Mouse (Mus musculus): ENCODE measurements around the gene Wdr70.

The Wdr70 gene

DNA sequence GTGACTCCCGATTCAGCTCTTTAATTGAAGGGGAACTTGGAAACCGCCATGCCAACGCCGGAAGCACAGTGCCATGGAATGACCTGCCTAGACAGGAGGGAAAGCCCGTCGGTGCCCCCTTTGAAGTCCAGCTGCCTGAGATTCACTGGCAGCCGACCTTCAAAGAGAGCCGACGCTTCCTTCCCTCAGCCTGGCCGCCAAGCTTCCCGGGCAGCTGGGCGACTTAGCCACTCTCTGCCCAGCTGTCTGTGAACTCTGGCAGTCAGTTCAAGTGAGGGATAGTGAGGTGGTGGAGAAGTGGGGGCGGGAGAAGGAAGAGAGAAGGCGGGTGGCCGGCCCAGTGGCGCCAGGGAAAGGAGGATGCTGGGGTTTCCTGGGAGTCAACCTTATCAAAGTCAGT is 164.9 kb downstream of the Wdr70 start:
- no peak for DNase-seq (ENCODE audit: low read depth, low spot score)

DNA sequence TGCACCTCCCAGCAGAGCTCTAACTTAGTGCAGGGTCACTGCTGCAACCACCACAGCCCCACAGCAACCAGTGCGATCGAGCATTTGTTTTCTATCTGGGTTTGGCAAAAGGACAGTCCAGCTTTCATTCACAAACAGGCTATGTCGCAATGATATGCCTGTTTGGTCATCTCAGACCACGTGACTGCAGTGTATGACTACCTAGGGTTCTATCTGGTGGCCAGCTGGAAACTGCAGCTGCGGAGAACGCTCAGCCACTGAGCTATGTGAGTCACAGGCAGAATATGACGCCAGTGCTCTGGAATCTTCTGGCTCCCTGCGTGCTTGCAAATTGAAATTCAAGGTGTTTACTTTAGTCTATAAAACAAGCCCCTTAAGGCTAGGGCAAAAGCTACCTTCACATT is 167.4 kb downstream of the Wdr70 start:
- DNase-seq (ENCODE audit: low read depth, low spot score) = no peak

DNA sequence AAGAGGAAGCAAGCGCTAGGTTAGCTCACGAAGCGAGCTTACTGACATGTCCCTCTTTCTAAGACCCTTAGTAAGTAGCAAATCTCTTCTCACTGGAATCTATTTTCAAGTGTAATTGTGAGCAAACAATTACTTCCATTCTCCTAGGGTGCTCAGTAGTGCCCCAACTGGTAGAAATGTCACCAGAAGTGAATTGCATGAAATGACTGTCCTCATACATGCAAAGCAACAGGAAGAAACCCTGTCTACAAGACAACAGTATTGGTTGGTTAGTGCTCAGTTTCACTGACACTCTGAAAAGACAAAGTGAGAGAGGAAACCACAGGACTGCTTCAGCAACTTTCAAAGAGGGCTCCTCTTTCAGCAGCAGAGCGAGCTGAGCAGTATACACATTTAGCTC is 173.6 kb downstream of the Wdr70 start:
- DNase-seq (ENCODE audit: low read depth, low spot score) = peak; percentile 34

DNA sequence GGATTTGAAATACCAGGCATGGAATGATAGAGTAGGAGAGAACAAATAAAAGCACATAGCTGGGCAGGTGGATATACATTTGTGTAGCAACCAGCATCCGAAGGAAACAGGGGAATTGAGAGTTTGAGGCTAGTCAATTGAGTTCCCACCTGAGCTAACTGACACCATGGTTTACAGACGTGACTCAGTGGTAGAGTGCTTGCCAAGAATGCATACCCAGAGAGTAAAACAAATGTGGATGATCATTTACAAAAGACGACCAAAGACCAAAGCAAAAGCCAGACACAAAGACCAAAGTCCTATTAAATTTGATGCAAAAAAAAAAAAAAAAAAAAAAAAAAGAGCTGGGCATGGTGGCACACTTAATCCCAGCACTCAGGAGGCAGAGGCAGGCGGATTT is 175.7 kb downstream of the Wdr70 start:
- no peak for DNase-seq (ENCODE audit: low read depth, low spot score)

DNA sequence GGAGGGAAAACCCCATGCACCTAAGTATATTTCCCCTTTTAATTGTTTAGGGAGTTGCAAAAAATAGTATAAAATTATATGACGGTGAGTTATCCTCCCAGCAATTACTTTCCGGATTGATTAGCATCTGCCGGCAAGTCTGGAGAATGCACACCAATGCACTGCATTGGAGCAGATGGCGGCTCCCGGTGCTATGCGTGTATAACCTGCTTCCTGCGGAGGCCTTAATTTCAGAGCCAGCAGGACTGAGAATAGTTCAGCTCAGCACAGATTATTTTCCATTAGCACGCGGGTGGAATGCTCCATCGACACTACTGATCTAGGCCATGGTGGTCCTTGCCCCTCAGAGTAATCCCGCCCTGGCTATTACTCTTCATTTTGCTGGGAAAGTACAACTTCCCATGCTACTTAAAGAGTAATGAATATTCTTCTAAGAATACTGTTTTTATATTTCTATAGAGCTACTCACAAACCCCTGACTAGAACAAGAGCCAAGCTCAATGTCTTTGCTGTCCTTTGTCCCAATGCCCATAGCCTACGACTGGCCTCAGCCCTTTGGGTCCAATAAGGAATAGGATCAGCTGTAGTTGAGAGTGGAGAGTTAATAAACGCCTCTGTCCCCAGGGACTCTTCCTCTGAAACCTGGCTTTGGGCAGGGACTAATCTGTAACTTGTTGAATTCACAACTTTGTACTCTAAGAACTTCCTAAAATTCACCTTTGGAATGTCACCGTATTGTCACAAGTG is 176.5 kb downstream of the Wdr70 start:
- no peak for DNase-seq (ENCODE audit: low read depth, low spot score)

DNA sequence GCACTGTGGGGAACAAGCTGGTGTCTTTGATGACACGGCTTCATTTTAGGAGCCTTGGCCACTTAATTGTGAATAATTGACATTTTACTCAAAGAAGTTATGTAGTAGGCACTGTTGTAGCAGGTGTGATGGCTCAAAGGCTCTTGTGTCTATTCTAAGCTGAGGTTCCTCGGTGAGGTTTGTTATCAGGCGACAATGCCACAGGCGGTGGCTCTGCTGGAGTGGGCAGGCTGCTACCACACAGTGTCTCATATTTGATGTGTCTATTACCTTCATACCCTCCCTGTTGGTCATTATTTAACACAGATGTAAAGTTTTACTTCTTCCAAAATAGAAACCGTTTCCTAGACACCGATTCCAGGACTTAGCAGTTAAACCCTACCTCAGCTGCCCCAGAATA is 177.9 kb downstream of the Wdr70 start:
- DNase-seq (ENCODE audit: low read depth, low spot score) = no peak

DNA sequence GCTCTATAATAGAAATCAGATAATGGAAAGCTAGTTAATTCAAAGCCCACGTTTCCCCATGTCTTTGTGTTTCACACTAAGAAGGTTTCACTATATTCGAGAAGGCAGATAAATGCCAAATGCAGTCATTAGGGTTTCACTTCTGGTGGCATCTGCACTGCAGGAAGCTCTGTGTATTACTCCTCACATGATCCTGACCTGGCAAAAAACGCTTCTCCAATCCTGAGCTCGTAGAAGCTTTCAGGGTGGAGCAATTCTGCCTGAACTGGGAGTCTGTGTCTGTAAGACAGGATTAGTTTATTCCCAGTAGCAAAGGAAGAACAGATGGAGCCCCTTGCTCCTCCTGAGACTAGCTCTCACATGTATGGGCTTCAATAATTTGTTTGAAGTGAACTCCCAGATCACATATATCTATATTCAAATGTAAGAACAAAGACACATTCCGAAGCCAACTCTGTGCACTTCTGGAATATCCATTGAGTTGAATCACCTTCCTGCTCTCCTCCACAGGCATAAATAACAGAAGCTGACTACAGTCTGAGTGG is 192.4 kb downstream of the Wdr70 start:
- DNase-seq (ENCODE audit: low read depth, low spot score) = no peak

DNA sequence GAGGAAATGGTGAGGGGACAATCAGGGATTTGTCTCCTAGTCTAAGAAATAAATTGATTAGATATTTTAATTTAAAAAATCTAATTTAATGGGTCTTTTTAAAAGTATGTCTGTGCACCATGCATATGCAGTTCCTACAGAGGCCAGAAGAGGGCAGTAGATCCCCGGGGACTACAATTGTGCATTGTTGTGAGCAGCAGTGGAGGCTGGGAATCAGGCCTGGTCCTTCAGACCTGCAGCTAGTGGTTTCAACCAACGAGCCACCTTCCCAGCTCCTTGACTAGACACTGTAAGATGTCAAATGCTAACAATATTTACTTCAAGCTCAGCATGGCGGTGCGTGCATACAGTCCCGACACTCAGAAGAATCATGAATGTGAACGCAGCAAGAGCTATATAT is 199.7 kb downstream of the Wdr70 start:
- peak; percentile 53 for DNase-seq (ENCODE audit: low read depth, low spot score)

DNA sequence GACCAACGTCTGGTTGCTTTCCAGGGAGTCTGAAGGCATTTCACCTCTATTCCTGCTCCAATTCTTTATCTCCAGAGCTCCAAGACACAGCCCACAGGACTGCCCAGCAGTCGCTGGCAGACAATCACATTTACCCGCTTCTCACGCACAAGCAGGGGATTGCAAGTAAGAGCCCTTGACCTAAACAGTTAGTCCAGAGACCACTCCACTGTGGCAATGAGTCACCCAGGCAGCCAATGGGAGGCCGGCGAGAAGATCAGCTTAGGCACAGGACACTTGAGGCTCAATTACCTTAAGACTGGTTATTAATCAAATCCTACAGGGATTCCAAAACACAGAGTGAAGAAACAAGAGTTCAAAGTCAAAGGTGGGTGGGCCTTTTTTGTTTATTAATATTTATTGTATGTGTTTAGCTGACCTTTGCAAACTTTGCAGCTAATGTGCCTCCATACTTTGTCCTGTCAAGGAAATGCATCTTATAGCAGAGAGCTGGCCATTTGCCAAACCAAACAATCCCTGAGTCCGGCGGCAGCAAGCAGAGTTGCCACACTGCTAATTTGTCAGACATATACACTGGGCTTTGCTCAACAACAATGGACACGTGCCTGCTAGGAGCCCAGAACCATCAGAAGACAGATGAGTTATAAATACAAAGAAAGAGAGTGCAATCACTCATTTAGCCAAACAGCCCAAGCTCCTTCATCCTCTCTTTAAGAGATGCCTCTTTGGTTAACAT is 207.3 kb downstream of the Wdr70 start:
- no peak for DNase-seq (ENCODE audit: low read depth, low spot score)

DNA sequence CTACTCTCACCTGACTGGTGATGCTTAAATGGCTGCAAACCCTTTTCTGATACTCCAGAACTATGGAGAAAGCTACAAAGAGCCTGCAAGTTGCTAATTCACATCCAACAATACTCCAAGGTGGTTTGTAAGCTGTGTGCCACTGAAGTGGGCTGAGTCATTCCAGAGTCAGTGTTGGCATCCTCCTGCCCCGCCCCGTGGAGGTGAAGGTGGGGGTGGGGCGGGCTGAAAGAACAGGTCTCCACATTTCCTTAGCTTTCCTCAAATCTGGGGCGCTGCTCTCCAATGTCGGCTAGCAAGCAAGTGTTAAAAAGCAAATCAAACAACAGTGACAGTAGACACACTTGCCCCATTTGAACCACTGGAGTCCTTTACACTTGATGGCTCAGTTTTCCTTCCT is 208.7 kb downstream of the Wdr70 start:
- DNase-seq (ENCODE audit: low read depth, low spot score) = no peak

DNA sequence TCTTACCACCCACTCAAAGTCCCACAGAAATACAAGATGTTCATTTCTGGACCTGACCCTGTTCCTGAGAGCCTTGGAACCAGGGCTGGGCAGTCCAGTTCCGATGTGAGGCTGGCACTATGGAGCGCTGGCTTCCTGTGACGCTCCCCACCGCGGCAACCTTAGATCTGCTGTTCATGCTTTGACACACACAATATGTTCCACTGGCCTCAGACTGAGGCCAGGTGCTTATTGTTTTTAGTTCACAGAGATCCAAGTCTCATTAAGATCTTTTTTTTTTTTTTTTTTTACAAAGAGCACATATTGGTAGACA is 209.7 kb downstream of the Wdr70 start:
- no peak for DNase-seq (ENCODE audit: low read depth, low spot score)

DNA sequence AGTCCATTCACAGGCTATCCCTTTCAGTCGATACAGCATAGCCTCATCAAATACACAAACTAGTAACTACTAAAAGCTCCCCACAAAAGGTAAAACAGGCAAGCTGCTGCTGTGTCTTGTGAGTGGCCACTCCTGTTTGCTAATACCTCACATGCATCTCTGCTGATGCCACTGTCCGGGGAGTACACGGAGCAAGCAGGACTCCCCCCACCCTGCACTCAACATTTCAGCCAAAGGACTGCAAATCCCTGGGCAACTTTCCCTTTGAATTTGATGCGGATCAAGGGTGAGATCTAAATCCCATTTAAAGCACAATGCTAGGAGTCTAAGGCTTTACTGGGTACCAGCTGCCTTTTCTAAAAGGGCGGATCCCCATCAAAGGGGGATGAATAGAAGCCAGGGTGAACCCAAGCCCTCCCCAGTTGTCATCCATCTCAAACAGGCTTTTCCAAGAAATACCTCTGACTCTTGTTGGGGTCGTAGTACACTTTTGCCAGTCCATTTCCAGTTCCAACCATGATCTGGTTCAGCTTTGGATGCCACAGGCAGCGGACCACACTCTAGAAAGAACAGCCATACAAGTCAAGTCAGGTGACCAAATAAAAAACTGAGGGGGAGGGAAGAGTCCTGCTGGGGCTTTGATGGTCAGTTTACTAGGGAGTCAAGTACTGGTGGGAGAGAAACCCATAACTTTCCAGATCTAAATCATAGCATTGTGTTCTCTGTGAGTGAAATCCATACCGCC is 210.2 kb downstream of the Wdr70 start:
- peak; percentile 13 for DNase-seq (ENCODE audit: low read depth, low spot score)

DNA sequence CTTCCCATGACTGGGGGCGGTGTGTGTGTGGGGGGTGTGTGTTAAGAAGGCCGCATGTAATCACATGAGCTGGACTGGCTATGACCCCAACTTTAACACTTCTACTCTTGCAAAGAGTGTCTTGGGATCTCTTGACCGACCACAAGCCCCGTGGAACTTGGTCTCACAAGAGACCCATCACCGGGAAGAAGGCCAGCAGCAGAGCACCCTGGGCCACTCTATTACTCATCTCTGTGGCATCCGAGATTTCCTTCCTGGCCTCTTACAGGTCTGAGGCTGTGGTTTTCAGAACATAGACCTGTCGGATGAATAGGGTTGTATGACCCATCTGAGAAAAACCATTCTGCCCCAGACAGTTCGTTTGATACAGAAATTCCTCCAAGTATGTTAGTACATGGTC is 212.4 kb downstream of the Wdr70 start:
- DNase-seq (ENCODE audit: low read depth, low spot score) = no peak

DNA sequence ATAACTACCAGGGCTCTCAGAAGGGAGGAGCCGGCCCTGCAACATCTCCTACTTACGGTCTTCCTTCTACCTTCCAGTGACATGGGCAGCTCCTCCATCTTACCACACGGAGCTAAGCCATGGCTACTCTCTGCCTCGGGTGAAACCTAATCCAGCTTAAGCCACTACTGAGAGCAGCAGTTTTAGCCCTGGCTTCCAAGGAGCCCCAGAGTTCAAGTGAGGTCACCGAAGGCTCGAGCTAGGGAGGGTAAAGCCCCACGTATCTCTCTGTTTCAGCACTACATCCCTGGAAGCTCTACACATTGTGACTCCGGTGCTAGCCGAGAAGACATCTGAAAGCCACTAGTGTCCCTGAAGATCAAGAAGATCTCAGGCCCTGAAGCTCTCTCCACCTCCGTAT is 213.9 kb downstream of the Wdr70 start:
- DNase-seq (ENCODE audit: low read depth, low spot score) = no peak

DNA sequence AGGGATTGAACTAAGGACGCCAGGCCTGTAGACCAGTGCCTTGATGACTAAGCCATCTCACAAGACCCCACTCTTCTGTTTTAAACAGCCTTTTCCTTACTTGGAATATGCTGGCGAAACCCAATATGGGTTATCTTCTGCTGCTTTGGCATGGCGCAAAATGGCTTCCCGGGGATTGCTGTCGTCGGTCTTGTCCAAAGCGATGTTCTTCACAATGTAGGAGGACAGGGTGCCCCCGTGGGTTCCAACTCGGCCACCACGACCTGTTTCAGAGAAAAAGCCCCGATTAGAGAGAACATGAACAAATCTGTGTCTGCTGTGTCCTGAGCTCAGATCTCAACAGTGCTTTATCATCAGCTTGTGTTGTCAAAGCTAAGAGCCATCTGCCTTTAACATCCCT is 214.8 kb downstream of the Wdr70 start:
- no peak for DNase-seq (ENCODE audit: low read depth, low spot score)

DNA sequence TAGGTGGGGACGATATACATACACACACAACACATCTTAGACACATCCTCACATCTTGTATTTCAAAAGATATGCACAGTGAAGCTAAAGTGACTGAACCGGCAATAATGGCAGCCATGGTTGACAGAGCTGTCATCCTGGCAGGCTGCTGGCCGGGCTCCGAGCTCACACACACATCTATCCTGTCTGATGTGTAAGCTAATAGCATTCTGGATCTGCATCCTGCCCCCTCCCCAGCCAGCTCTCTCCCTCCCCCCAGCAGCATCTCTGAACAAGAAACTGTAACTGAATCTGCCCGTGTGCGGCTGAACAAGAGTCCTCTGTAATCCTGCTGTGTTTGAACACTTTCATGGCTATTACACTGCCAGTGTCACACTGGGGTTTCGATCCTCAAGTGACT is 219.1 kb downstream of the Wdr70 start:
- DNase-seq (ENCODE audit: low read depth, low spot score) = no peak

DNA sequence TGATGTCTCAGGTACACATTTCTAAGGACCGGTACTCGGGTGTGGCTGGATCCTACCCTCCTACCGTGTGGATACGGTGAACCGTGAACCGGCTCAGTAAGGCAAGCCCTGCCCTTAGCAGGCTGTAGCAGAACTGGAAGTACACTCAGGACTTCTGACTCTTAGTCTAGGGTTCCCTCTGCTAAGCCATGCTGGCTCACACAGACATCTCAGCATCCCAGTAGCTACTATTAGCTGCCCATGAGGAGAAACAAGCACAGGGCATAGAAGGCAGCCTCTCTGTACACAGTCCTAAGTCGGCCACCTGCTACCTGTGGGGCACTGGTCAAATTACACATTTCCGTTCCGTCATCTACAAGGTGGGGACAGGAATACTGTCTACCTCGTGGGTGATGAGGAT is 220.1 kb downstream of the Wdr70 start:
- no peak for DNase-seq (ENCODE audit: low read depth, low spot score)

DNA sequence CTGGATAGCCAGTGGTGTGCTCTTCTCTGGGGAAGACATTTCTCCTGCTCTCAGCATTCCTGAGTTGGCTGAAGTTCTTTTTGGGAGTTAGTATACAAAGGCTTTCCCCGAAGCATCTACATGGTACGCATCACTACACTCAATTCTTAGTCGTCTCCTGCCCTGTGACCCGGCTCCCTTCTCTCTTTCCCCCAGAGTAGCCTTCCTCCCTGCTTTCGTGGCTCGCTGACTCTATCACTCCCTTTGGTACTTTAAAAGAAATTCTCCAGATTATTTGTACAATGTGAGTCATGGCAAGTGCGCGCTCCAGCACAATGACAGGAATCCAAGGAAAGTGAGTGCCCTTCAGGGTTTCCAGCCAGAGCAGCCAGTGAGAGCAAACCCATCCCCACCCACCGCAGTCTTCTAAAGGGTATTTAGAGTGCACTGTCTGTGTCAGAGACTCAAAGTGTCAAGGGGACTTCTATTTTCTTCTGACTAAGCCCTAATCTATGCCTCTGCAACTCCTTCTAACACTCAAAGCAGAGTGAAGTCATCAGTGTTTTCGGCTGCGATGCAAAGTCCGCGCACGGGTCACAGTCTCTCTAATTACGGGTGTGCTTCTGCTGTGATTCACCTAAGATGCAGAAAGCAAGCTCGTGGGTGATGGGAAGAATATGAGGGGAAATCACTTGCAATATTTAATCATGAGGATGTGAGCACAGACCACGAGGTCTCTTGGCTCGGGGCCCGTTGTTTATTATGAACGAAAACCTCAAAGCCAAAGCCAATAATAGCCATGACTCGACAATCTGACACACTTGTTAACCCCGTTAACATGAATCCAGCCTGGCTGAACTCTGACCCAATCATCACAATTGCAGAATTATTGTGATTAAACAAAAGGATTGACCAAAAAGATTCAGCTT is 221.2 kb downstream of the Wdr70 start:
- no peak for DNase-seq (ENCODE audit: low read depth, low spot score)

DNA sequence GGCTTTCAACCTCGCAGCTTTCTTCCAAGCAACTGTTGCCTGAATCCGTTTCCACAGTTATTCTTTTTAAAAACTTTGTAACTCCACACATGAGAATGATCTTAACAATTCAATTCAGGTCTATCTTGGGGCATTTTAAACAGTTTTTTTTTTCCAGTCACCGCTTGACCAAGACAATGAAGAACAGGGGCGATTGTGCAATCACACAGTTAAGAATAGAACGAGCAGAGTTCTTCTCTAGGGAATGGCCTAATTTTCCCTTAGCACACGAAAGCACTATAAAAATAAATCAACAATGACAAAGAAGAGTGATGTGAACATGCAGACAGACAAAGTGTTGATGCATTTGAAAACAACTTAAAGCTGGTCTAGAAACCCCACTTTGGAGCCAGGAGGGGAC is 223.1 kb downstream of the Wdr70 start:
- no peak for DNase-seq (ENCODE audit: low read depth, low spot score)

DNA sequence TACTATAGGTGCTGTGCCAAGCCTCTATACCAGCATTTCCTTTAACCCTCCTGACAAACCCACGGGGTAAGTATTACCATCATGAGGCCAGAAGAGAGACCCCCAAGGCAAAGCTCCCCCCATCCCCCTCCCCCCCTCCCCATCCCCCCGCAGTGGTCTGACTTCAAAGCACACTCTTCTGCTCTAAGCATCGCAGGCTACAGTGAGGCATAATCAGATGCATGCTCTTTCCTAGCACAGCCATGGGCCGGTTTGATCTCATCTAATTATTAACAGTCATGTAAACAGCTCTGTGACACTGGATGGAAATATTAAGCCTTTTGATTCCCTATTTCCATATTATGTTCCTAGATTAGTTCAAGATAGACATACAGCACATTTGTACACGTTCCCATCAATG is 226.5 kb downstream of the Wdr70 start:
- DNase-seq (ENCODE audit: low read depth, low spot score) = no peak

DNA sequence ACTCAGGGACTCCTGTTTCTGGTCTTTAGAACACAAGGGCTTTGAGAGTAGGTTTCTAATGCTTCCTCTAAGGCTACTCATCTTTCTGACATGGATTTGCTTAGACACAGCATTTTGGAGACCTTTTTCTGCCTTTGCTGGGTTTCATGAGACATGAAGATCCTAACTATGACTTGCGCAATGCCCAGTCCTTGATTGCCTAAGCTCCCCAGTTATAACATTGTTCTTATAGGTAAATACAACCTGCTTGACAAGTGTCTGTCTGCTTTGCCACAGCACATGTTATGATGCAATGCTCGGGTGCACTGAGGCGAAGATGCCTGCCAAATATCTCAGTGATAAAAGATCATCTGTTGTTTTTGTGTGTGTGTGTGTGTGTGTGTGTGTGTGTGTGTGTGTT is 233.7 kb downstream of the Wdr70 start:
- DNase-seq (ENCODE audit: low read depth, low spot score) = no peak

DNA sequence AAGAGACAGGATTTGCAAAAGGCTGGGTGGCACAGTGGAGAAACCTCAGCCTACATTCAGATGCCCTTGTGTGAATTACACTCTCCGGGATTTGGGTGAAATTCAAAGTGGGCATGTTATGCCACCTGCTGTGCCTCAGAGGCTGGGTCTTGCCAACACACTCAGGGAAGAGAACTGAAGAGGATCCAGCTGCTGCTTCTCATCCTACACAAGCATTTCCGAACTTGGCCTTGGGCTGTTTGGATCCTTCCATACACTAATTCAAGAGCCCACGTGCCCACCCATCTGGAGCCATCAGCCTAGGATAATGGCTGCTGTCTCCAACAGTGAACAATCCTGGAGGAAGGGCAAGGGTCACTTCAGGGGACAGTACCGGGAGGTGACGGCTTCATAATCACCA is 235.7 kb downstream of the Wdr70 start:
- peak; percentile 9 for DNase-seq (ENCODE audit: low read depth, low spot score)

Data from ZHBTc4 (cell line).